In genomic region chr8:111853861-111854501, GRCm38 (mm10) we compare ENCODE assay signal across 8 mouse cellular contexts. TPM values are rescaled to one million over a fixed set of nuclear protein-coding genes. Genes with fewer than 3 reads are reported as not detected.
DNase-seq lines count a peak whose midpoint lies in the region; ATAC-seq and TF ChIP-seq lines count a peak whose summit lies in the region.

TSS of gene Cfdp1 (minus strand) at chr8:111854291.

- no peak for TF ChIP-seq CTCF in G1E (IDR thresholded peaks at IDR 0.05; ENCODE audit: low read depth, low read length)
- TF ChIP-seq CTCF in layer of hippocampus, adult 2 months (conservative IDR thresholded peaks at IDR 0.05), result peak; percentile 61
- peak; percentile 54 for TF ChIP-seq CTCF in lung, embryonic 14.5 days (IDR thresholded peaks at IDR 0.05; ENCODE audit: low read depth)
- TF ChIP-seq CTCF in olfactory bulb, adult 2 months (IDR thresholded peaks at IDR 0.05; ENCODE audit: insufficient read depth, low read depth, low read length), result no peak
- TF ChIP-seq CTCF in thymus, adult 2 months (IDR thresholded peaks at IDR 0.05; ENCODE audit: borderline replicate concordance, control insufficient read depth, extremely low read depth, insufficient read depth, low read length, poor library complexity), result no peak; the same call in none of the 2 replicates

- no peaks in the 10 kb centered on the region for H3K9me3 ChIP-seq in G1E (replicated peaks)
- no peaks in the 10 kb centered on the region for H3K9me3 ChIP-seq in forebrain, embryonic 16.5 days (ENCODE audit: control insufficient read depth, low read length)
- H3K9me3 ChIP-seq in lung, embryonic 14.5 days (ENCODE audit: low read depth, low read length), result no peaks in the 10 kb centered on the region

- H3K4me3 ChIP-seq in G1E (ENCODE audit: low read depth, low read length), result peak within 1 kb of the TSS; percentile 85
- H3K4me3 ChIP-seq in forebrain, embryonic 16.5 days (replicated peaks; ENCODE audit: low read length), result peak within 1 kb of the TSS; percentile 98
- peak within 1 kb of the TSS; percentile 86 for H3K4me3 ChIP-seq in layer of hippocampus, adult 2 months
- H3K4me3 ChIP-seq in lung, embryonic 14.5 days (ENCODE audit: low read depth, low read length), result peak within 1 kb of the TSS; percentile 96
- H3K4me3 ChIP-seq in olfactory bulb, adult 2 months (ENCODE audit: insufficient read depth, low read depth, low read length), result peak within 1 kb of the TSS; percentile 60
- peak within 1 kb of the TSS; percentile 93 for H3K4me3 ChIP-seq in thymus, adult 2 months (ENCODE audit: control insufficient read depth, insufficient read depth, low read length)

- H3K9ac ChIP-seq in forebrain, embryonic 16.5 days (replicated peaks; ENCODE audit: low read depth, low read length), result peak within 1 kb of the TSS; percentile 79
- H3K9ac ChIP-seq in lung, embryonic 14.5 days, result peak within 1 kb of the TSS; percentile 83

- peaks cover 36% of the 10 kb centered on the region for H3K4me1 ChIP-seq in G1E (ENCODE audit: insufficient read depth, low read depth, low read length)
- peaks cover 8% of the 10 kb centered on the region for H3K4me1 ChIP-seq in forebrain, embryonic 16.5 days (replicated peaks; ENCODE audit: control insufficient read depth, insufficient read depth, low read length)
- no peaks in the 10 kb centered on the region; the same call in 1 of the 2 replicates for H3K4me1 ChIP-seq in lung, embryonic 14.5 days (ENCODE audit: insufficient read depth)
- H3K4me1 ChIP-seq in olfactory bulb, adult 2 months (ENCODE audit: control insufficient read depth, insufficient read depth, low read length), result peaks cover 8% of the 10 kb centered on the region
- H3K4me1 ChIP-seq in thymus, adult 2 months (replicated peaks; ENCODE audit: control insufficient read depth, insufficient read depth, low read length), result peaks cover 3% of the 10 kb centered on the region

- intact Hi-C loops in heart, postnatal 36 days (cut with DNase I), result loop anchor here (2.0 kb wide), 1 partner anchor 23 kb away; the partner anchor contains the start of gene Tmem170

- peak; percentile 100 for ATAC-seq in G1E (ENCODE audit: extremely low read depth, insufficient number of reproducible peaks, low FRiP score, poor library complexity, severe bottlenecking)
- peak; percentile 100 for ATAC-seq in forebrain, embryonic 16.5 days
- ATAC-seq in lung, embryonic 14.5 days (ENCODE audit: insufficient read depth), result peak; percentile 100

- peak within 1 kb of the TSS; percentile 88 for H3K4me2 ChIP-seq in forebrain, embryonic 16.5 days (ENCODE audit: low read length)
- H3K4me2 ChIP-seq in lung, embryonic 14.5 days, result peak within 1 kb of the TSS; percentile 88

- H3K36me3 ChIP-seq in G1E (replicated peaks), result peaks cover 33% of the 10 kb centered on the region
- no peaks in the 10 kb centered on the region for H3K36me3 ChIP-seq in forebrain, embryonic 16.5 days (ENCODE audit: control insufficient read depth, insufficient read depth)
- no peaks in the 10 kb centered on the region for H3K36me3 ChIP-seq in lung, embryonic 14.5 days (ENCODE audit: insufficient read depth)
- no peaks in the 10 kb centered on the region for H3K36me3 ChIP-seq in thymus, adult 2 months (ENCODE audit: control insufficient read depth, insufficient read depth, low read length)

- peak; percentile 97 for TF ChIP-seq POLR2A in olfactory bulb, adult 2 months (IDR thresholded peaks at IDR 0.05; ENCODE audit: insufficient read depth, low read depth, low read length)
- TF ChIP-seq POLR2A in thymus, adult 2 months (IDR thresholded peaks at IDR 0.05; ENCODE audit: control insufficient read depth, extremely low read depth, insufficient read depth, low read length, poor library complexity), result peak; percentile 58; the same call in 1 of the 2 replicates

- peak; percentile 98 for DNase-seq in G1E (ENCODE audit: low spot score)
- DNase-seq in cerebellum, adult 18-20 months, result peak; percentile 94 to 99
- peak; percentile 93 to 94 for DNase-seq in heart, postnatal 36 days
- peak; percentile 96 to 98 for DNase-seq in layer of hippocampus, adult 2 months (ENCODE audit: low spot score in 2 of 2)
- peak; percentile 99 for DNase-seq in lung, embryonic 14.5 days
- DNase-seq in thymus, adult 2 months, result peak; percentile 97

- H3K27me3 ChIP-seq in G1E (ENCODE audit: insufficient read depth, low read length), result no peaks in the 10 kb centered on the region
- no peaks in the 10 kb centered on the region for H3K27me3 ChIP-seq in forebrain, embryonic 16.5 days (replicated peaks; ENCODE audit: control insufficient read depth, insufficient read depth, low read length)
- H3K27me3 ChIP-seq in lung, embryonic 14.5 days (ENCODE audit: insufficient read depth, low read length), result no peaks in the 10 kb centered on the region
- no peaks in the 10 kb centered on the region for H3K27me3 ChIP-seq in thymus, adult 2 months (ENCODE audit: control insufficient read depth, insufficient read depth, low read length)

- under 1% methylated on average over 53 of the region's 53 CpGs for WGBS in forebrain, embryonic 16.5 days
- WGBS in lung, embryonic 14.5 days, result under 1% methylated on average over 53 of the region's 53 CpGs
- WGBS in olfactory bulb, adult 2 months, result under 1% methylated on average over 53 of the region's 53 CpGs
- WGBS in thymus, adult 2 months, result under 1% methylated on average over 53 of the region's 53 CpGs

- H3K27ac ChIP-seq in forebrain, embryonic 16.5 days (ENCODE audit: low read length), result no peak within 1 kb of the TSS
- peak within 1 kb of the TSS; percentile 68 for H3K27ac ChIP-seq in layer of hippocampus, adult 2 months
- H3K27ac ChIP-seq in lung, embryonic 14.5 days (ENCODE audit: low read depth), result 0 out of 2 replicates have a peak within 1 kb of the TSS, but pooled peaks have one; percentile 34
- no peak within 1 kb of the TSS for H3K27ac ChIP-seq in olfactory bulb, adult 2 months (ENCODE audit: insufficient read depth, low read depth, low read length)
- no peak within 1 kb of the TSS for H3K27ac ChIP-seq in thymus, adult 2 months (ENCODE audit: control insufficient read depth, insufficient read depth, low read length)

RNA-seq across cellular contexts. Expression of gene Cfdp1, which starts in this region (rescaled TPM):
- total RNA-seq in G1E (2014; fragmentation: Nextera tagmentation) (140 and 160 TPM in 2 replicates), G1E (2017) (214 and 229 TPM in 2 replicates)
- polyA plus RNA-seq in G1E (2012), result 20.7 and 26.1 TPM in 2 replicates
- polyA plus RNA-seq in forebrain, embryonic 16.5 days (2015; fragmentation: Nextera tagmentation; extraction: Ambion mirVana), result 175 and 190 TPM in 2 replicates
- total RNA-seq in heart, postnatal 36 days (2021), result 10 to 100 TPM; 33.4 to 35.2 TPM
- 10 to 100 TPM; 76.3 to 81.2 TPM for total RNA-seq in layer of hippocampus, adult 2 months (2021)
- 195 and 200 TPM in 2 replicates for polyA plus RNA-seq in lung, embryonic 14.5 days (2014; fragmentation: Nextera tagmentation; extraction: Ambion mirVana)
- not detected in 2 replicates for polyA plus RNA-seq in olfactory bulb, adult 2 months (2012; ENCODE audit: insufficient read depth, insufficient read length, low replicate concordance, missing spikeins)
- polyA plus RNA-seq in thymus, adult 2 months (2012; rRNA removed), result 5.5 and 5.8 TPM in 2 replicates

Comparison
In these comparisons a context has a peak if more than half of its experiments do, and no peak if none do; other contexts are left out.
1. CTCF ChIP-seq: peak in layer of hippocampus, adult 2 months (single experiment) and lung, embryonic 14.5 days (single experiment); none in G1E (single experiment), olfactory bulb, adult 2 months (single experiment) and thymus, adult 2 months (single experiment).
2. H3K27ac ChIP-seq: peak in layer of hippocampus, adult 2 months (single experiment) and lung, embryonic 14.5 days (single experiment); none in forebrain, embryonic 16.5 days (single experiment), olfactory bulb, adult 2 months (single experiment) and thymus, adult 2 months (single experiment).
3. Peak in every context shown above with its lines, with median percentiles within 50 percentile points of each other: ATAC-seq, DNase-seq and H3K4me3 ChIP-seq.